Mouse (Mus musculus) cerebellum, adult 11 months (tissue): ENCODE data around the gene Vasn.
"Not testable (repeated sequence)": the region's sequence is repeated elsewhere in the genome, so short reads cannot be mapped to it uniquely, and the experiment has no call there.

Source experiments
- DNase-seq: peaks from one replicate; pipeline ENCODE4 v3.0.0; 2022

Gene Vasn

GRCm38 (mm10) chr16:4674091-4674490, 34.4 kb downstream of the Vasn start:
- no peak for DNase-seq

- no peak for DNase-seq
Measured at GRCm38 (mm10) chr16:4676836-4677235, 37.1 kb downstream of the Vasn start.

DNA sequence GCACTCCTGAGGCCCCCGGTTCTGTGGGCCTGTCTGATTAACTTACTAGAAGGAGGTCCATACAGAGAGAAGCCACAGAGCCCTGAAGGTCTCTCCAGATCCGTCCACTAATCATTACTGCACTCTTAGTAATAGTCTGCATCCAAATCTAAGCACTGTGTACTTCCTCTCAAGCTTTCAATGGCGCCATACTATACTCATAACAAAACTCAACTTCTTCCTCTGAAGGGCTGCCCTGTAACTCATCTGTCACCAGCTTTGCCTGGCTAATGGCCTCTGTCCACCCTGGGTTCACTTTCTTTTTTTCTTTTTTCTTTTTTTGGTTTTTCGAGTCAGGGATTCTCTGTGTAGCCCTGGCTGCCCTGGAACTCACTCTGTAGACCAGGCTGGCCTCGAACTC, 38.3 kb downstream of the Vasn start:
- no peak for DNase-seq

GRCm38 (mm10) chr16:4679121-4680018, 39.6 kb downstream of the Vasn start, which contains the start of gene Coro7:
Gene Coro7 (minus strand): TSS chr16:4679777.
- peak; percentile 90 for DNase-seq

DNA sequence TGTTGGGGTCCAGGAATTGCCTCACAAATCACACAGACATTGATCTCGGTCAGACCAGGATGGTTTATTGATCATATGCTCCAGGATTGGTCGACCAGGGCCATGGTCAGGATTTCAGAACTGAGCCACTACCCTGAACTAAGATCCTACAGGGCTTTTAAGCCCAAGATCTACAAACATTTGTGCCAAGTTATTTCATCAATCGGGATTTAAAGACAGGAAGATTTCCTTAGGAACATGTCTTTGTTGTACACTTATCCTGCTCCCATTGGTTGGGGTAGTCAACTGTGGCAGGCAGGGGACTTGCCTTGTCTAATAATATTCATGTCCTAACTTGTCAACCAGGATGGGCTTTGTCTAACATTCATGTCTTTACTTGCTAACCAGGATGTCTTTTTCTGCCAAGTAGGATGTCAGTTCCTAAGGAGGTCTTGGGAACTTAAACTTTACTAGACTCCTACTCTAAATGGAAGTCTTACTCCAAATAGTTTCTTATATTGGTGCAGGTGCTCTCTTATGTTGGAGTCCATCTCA, 41.2 kb downstream of the Vasn start:
- DNase-seq: not testable (repeated sequence)

DNA sequence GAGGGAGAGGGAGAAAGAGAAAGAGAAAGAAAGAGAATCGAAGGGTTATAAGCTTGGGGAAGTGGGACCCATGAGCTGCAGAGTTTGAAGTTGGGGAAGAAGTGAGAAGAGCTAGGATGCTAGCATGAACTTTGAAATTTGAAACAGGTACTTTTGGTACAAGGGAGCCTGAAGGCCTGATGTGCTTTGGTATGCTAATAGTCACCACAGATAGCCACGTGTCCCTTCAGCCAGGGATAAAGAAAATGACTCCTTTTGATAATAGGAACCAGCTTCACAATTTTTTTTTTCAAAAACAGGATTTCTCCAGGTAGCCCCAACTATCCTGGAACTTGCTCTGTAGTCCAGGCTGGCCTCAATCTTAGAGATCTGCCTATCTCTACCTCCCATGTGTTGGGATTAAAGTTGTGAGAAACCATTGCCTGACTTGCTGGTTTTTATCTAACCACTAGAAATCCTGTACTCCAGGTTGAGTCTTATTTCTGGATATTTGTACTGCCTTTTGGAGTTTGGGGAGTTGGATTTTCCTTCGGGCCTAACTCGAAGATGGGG, 43.0 kb downstream of the Vasn start:
- no peak for DNase-seq

DNA sequence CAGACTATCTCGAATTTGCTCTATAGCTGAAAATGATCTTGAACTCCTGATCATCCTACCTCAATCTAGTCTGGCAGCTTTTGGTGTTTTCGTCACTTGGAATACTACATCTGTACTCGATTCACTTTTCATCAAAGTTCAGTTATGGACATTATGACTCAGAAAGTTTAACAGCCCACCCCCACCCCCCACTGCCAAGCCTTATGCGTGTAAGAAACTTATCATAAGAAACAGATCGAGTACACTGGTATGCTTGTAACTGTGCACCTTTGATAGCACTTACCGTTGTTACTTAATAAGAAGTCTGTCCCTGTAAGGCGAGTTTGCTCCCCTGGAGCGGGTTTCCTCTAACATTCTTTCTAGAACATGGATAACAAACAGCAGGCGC, 43.4 kb downstream of the Vasn start:
- no peak for DNase-seq

DNA sequence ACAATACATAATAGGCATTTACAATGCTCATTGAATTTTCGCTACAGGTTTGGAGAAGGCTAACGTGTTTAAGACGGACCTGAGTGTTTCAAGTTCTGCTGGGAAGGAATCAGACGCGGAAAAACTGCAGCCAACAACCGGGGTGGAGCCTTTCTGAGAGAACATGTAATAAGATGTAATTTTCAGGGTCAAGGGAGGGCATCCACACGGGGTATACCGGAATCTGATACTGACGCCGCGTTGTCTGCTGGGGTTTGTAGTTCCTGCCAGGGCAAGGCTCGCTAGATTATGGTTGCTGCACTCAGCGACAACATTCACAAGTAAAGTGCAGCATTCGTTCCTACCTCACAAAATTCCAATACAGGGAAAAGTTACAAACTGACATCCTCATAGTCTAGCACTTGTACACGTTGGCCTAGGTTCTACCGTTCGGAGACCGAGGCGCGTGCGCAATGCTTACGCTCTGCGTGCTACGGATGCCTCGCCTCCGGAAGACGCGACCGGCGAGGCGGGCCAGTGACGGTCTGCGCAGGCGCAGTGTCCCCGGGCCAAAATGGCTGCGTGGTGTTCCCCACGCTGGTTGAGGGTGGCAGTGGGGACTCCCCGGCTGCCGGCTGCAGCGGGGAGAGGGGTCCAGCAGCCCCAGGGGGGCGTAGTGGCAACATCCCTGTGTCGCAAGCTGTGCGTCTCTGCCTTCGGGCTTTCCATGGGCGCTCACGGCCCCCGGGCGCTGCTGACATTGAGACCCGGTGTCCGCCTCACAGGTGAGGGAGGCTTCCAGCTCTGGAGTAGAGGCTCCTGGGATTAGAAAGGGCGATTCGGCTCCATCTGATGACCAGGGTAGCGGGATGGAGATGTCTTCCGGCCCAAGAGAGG, 44.1 kb downstream of the Vasn start:
- DNase-seq: peak; percentile 96

DNA sequence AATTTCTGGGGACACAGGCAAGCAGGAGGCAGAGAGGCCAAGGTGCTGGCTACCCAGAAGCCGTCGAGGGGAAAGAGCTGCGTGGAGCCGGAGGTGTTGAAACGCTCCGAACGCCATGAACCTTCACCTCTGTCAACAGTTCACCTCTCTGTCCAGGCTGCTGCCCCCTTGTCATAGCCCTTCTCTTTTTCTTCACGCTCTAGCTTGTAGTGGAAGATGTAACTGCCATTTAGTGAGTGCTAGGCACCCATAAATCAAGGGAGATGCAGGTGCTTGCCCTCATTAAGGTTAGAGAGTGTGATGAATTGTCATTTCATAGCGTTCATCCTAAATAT, 44.7 kb downstream of the Vasn start:
- no peak for DNase-seq

- not testable (repeated sequence) for DNase-seq
Measured at GRCm38 (mm10) chr16:4689371-4689770, 49.6 kb downstream of the Vasn start.
